Mouse (Mus musculus) hindbrain, embryonic 13.5 days (tissue): ENCODE results near the gene Srsf2. TPM values are rescaled to one million over a fixed set of nuclear protein-coding genes. Genes with fewer than 3 reads are reported as not detected.
"Not testable (repeated sequence)": the region's sequence is repeated elsewhere in the genome, so short reads cannot be mapped to it uniquely, and the experiment has no call there.

Source experiments
- ATAC-seq: fragments of 200-750 bp; cut with Nextera tagmentation; 2 replicates; pipeline ENCODE4 v1.8.0; 2017; ENCODE audit warnings: moderate TSS enrichment; ENCODE audit not compliant: low FRiP score
- H3K27ac ChIP-seq: fragments of 300-500 bp; sonication (generic); 2 replicates; pipeline ENCODE4 v1.5.1; 2015; ENCODE audit warnings: inconsistent platforms, mild to moderate bottlenecking, moderate library complexity
- H3K27me3 ChIP-seq: fragments of 300-500 bp; sonication (generic); 2 replicates; pipeline ENCODE4 v1.6.1; 2015; ENCODE audit warnings: mild to moderate bottlenecking, inconsistent platforms
- H3K36me3 ChIP-seq: fragments of 300-500 bp; sonication (generic); 2 replicates; pipeline ENCODE4 v1.6.1; 2015; ENCODE audit warnings: mild to moderate bottlenecking, inconsistent platforms
- H3K4me1 ChIP-seq: fragments of 300-500 bp; sonication (generic); replicated peaks from 2 replicates; pipeline ENCODE4 v1.6.1; 2015; ENCODE audit warnings: inconsistent platforms
- H3K4me2 ChIP-seq: fragments of 300-500 bp; sonication (generic); 2 replicates; pipeline ENCODE4 v1.6.1; 2015; ENCODE audit warnings: inconsistent platforms, mild to moderate bottlenecking, moderate library complexity
- H3K4me3 ChIP-seq: fragments of 300-500 bp; sonication (generic); 2 replicates; pipeline ENCODE4 v1.5.1; 2015; ENCODE audit warnings: mild to moderate bottlenecking, inconsistent platforms
- H3K9ac ChIP-seq: fragments of 300-500 bp; sonication (generic); 2 replicates; pipeline ENCODE4 v1.6.1; 2015; ENCODE audit warnings: mild to moderate bottlenecking, inconsistent platforms
- H3K9me3 ChIP-seq: fragments of 300-500 bp; sonication (generic); 2 replicates; pipeline ENCODE4 v1.6.1; 2016; ENCODE audit warnings: inconsistent platforms
- WGBS: fragments of 180-500 bp; shearing (Covaris S2); methylation state at CpG from one replicate; pipeline ENCODE4 v1.1.7; 2015; 5-methylcytosine and 5-hydroxymethylcytosine counted together
- polyA plus RNA-seq: library from polyadenylated mRNA; unstranded; fragments of >200 nt; fragmentation: Nextera tagmentation; extraction: Ambion mirVana; gene quantifications from 2 replicates; pipeline ENCODE4 v1.2.1, GENCODE M21; 2015

Gene Srsf2
- polyA plus RNA-seq, 1 experiment from 2014 or later: 588 TPM

DNA sequence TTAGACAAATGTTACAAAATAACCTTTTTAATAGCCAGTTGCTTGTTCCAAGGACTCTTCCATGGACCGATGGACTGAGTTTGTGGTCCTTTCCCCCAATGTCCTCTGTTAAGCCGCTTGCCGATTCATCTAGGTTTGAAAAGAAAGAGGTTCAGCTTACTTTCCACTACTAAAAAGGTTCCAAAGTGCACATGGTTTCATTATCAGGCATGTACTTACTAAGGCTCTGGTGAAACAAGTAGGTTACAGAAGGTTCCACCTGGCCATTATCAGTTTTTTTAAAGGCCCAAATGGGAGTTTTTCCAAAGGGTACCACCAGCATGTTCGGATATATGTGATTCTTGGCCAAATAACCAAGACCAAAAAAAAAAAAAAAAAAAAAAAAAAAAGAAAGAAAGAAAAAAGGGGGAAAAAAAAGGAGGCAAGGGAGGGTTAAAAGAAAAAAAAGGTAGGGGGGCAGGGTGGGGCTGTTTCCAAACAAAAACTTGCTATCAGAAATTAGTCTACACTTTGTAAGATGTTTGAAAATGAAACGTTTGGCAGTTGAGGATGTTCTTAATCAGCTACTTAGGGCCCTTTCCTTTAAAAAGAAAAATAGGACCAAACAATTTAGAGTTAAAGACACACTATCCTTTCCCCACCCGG lies 1.9 kb downstream of the Srsf2 start:
- Histone ChIP-seq H3K4me1 (peaks cover 40% of the 10 kb centered on the region), H3K4me2 (peak overlapping the region; percentile 94), H3K27me3 (no peaks in the 10 kb centered on the region), H3K36me3 (peaks cover 31% of the 10 kb centered on the region), H3K9ac (peak overlapping the region; percentile 97), H3K27ac (0 out of 2 replicates have a peak overlapping the region, but pooled peaks have one; percentile 97), H3K9me3 (no peaks in the 10 kb centered on the region), H3K4me3 (peak overlapping the region; percentile 94)
- 42% methylated on average over 6 of the region's 6 CpGs for WGBS
- ATAC-seq: no peak

DNA sequence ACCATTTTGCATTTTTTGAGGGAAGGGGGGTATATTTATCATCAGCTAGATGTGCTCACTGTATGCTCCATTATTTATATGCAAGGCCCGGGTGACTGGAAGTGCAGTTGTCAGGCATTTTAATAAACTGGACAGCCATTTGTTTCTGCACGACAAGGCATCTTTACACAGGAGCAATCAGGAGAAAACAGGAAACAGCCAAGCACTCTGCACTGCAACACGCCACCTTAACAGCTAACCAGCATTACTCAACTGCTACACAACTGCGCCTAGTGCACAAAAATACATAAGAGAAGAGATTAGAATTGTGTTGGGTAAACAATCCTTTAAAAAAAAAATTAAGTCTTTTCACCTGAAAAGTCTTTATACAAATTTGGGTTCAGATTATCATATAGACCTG lies 2.8 kb downstream of the Srsf2 start:
- H3K9me3 ChIP-seq: no peaks in the 10 kb centered on the region
- H3K4me1 ChIP-seq: peaks cover 36% of the 10 kb centered on the region
- ATAC-seq: no peak
- WGBS: 56% methylated on average over 4 of the region's 4 CpGs
- peak overlapping the region; percentile 94 for H3K4me2 ChIP-seq
- peaks cover 31% of the 10 kb centered on the region for H3K36me3 ChIP-seq
- peak overlapping the region; percentile 94 for H3K4me3 ChIP-seq
- H3K27ac ChIP-seq: no peak overlapping the region
- peak overlapping the region; percentile 35; the same call in 1 of the 2 replicates for H3K9ac ChIP-seq
- no peaks in the 10 kb centered on the region for H3K27me3 ChIP-seq

DNA sequence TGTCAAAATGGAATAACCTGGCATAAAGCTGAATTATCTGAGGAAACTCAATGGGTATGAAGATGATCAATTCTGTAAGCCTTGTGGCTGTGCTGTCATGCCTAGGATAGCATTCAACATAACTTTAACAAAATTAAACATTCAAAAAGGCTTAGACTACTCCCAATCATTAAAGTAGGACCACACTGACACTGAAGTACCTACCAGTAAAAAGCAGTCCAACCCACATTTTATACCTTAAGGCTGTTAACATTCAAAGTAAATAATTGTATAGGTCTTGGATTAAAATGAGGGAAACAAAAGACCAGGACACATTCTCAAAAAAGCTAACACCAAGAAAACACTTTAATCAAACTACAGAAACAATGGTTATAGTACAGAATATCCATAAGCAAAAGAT lies 3.3 kb downstream of the Srsf2 start:
- Histone ChIP-seq H3K4me3 (no peak overlapping the region), H3K36me3 (peaks cover 31% of the 10 kb centered on the region), H3K4me1 (peaks cover 33% of the 10 kb centered on the region), H3K9me3 (no peaks in the 10 kb centered on the region), H3K27ac (no peak overlapping the region), H3K9ac (no peak overlapping the region), H3K4me2 (no peak overlapping the region), H3K27me3 (no peaks in the 10 kb centered on the region)
- no peak for ATAC-seq

DNA sequence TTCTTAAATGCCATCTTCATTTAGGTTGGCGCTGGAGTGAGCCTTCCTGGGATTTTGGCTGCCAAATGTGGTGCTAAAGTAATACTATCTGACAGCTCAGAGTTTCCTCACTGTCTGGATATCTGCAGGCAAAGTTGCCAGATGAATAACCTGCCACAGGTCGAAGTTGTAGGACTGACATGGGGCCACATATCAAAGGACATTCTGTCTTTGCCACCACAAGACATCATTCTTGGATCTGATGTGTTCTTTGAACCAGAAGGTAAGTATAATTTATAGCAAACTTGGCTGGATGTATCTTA lies 4.1 kb downstream of the Srsf2 start:
- not testable (repeated sequence) for H3K4me2 ChIP-seq, ATAC-seq, H3K4me3 ChIP-seq, H3K27ac ChIP-seq, H3K27me3 ChIP-seq, H3K9ac ChIP-seq, H3K9me3 ChIP-seq
- Histone ChIP-seq H3K36me3 (peaks cover 31% of the 10 kb centered on the region), H3K4me1 (peaks cover 35% of the 10 kb centered on the region)
- 79% methylated on average over 2 of the region's 2 CpGs for WGBS

DNA sequence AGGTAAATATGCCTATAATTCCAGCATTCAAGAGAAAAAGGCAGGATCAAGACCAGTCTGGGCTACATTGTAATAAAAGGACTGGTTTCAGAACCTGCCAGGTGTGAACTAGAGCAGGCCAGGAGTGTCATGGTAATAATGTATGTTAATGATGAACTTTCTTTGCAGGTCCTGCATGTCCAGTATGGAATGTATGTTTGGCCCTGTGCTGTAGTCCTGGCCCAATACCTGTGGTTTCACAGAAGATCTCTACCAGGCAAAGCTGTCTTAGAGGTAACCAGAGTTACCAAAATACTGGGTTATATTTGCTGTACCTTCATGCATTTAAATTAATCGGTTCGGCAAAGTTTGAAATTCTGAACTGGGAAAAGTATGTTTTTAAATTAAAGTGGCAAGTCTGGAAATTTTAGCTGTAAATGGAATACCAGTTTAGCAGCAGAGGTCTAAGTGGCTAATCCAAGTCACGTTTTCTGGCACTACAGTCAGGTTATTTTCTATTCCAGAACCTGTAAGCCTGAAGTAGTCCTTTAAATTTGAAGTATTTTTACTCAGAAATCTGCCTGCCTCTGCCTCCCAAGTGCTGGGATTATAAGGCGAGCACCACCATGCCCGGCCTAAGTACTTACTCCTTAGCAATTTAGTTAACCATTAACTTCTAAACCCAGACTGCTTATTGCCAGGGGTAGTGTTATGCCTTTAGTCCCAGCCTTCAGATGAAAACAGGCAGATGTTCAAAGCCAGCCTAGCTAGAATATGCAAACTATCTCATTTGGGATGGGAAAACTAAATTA lies 4.6 kb downstream of the Srsf2 start:
- no peak for ATAC-seq
- no peak overlapping the region for H3K9ac ChIP-seq
- H3K27me3 ChIP-seq: no peaks in the 10 kb centered on the region
- no peak overlapping the region for H3K4me3 ChIP-seq
- no peaks in the 10 kb centered on the region for H3K9me3 ChIP-seq
- no peak overlapping the region for H3K27ac ChIP-seq
- no peak overlapping the region for H3K4me2 ChIP-seq
- H3K4me1 ChIP-seq: peaks cover 36% of the 10 kb centered on the region
- WGBS: 82% methylated on average over 5 of the region's 5 CpGs
- peaks cover 31% of the 10 kb centered on the region for H3K36me3 ChIP-seq

DNA sequence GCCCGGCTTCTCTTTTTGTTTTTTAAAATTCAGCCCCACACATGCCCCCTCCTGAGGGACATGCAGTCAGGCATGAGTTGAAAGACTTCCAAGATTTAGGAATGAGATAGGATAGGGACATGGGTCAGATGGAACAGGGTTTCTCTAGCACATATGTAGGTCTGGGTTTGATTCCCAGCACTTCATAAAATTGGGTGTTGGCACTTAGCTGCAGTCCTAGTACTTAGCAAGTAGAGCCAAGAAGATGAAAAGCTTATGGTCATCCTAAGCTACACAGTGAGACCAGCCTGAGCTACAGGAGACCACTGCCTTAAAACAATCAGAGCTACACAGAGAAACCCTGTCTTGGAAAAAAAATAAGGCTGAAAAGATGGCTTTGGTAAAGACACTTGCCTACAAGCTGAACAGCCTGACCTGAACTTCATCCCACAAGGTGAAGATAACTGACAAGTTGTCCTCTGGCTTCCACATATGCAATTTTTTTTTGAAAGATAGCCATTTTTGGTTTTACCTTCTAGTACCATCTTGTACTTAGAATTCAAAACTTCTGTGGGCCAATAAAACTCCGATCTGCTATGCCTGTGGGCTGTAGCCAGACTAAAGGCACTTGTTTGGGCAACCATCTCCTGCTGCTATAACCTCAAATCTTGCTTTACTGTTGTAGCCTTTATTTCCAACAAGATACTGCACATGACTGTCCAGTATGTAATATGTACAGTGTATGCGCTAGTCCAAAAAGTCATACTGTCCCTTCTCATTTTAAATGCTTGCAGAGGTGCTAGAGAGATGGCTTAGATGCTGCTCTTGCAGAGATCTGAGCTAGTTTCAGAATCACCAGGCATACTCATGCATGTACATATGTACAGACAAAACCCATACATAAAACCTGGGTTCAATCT lies 5.5 kb downstream of the Srsf2 start:
- H3K27me3 ChIP-seq: no peaks in the 10 kb centered on the region

DNA sequence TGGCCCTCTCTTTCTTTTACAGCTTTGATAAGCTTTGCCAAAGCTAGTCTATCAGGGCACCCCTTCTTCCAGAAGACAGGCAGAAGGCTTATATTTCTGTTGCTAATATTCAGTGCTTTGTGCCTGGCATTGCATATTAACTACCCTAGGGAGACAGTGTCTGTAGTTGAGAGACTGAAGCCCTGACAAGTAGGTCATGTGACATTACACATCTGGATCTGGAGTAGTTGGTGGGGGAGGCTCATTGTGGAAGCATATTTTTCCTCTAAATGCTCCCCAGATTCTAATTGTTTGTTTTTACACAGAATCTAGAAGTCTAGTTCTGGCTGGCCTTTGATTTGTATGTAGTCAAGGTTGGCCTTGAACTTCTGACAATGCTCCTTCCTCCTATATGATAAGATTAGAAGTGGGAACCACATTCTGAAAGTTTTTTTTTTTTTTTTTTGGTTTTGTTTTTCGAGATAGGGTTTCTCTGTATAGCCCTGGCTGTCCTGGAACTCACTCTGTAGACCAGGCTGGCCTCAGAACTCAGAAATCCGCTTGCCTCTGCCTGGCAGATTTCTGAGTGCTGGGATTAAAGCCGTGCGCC lies 6.2 kb downstream of the Srsf2 start:
- Histone ChIP-seq H3K36me3 (peaks cover 31% of the 10 kb centered on the region), H3K9me3 (no peaks in the 10 kb centered on the region), H3K4me3 (no peak overlapping the region), H3K27ac (no peak overlapping the region), H3K4me1 (peaks cover 43% of the 10 kb centered on the region), H3K27me3 (no peaks in the 10 kb centered on the region), H3K4me2 (no peak overlapping the region), H3K9ac (no peak overlapping the region)
- 80% methylated on average over 4 of the region's 4 CpGs for WGBS
- no peak for ATAC-seq

More for the DNA sequence above, 5.5 kb downstream of the Srsf2 start:
- H3K4me2 ChIP-seq: no peak overlapping the region
- peaks cover 31% of the 10 kb centered on the region for H3K36me3 ChIP-seq
- WGBS: 93% methylated on average over 3 of the region's 3 CpGs
- H3K9ac ChIP-seq: no peak overlapping the region
- H3K9me3 ChIP-seq: no peaks in the 10 kb centered on the region
- no peak overlapping the region for H3K4me3 ChIP-seq
- H3K27ac ChIP-seq: no peak overlapping the region
- H3K4me1 ChIP-seq: peaks cover 36% of the 10 kb centered on the region
- ATAC-seq: no peak

DNA sequence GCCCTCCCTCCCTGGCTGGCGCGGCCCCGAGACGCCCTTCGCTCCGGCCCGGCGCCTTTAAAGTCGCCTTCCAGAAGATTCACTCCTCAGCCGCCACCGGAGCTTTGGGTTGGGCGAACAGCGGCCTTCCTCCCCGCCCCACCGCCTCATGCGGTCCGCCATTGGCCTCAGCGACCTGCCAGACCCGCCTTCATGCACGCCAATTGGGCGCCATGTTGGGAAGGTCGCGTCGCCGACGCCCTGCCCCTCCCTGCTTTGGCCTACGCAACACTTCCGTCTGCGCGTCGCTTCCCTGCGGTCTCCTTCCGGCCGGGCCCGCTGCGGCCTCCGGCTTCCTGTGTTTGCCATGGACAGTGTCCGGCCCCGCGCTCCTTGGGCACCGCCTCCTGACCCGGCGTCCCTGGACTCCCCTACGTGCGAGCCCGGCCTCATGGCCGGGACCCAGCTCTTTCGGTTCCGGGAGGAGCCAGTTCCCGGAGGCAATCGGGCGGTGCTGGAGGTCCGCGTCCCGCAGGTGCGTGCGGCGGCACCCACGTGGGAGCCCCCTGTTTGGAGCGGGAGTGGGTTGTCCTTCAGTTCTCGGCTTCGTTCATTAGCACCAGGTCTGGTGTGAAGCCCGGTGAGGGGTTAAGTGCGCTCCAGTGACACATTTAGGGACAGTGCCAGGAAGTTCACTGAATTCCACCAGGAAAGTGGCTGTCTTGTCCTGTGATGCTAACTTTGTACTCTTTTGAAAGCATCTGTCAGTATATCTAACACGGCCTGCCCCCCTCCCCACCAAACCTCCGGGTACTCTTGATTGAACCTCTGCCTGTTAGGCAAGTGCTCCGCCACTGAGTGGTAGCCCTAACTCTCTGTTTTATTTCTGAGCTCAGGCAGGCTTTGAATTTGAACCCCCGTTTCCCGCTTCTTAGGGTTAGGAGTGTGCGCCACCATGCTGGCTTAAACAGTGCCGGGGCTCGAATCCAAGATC lies 9.3 kb downstream of the Srsf2 start, which contains the start of the genes Mettl23 and Jmjd6:
Mettl23 (plus strand) TSS at position 18 of the 973 bp plus-strand sequence.
Jmjd6 (minus strand) TSS at position 189 of the 973 bp plus-strand sequence.
- Histone ChIP-seq H3K9me3 (no peaks in the 10 kb centered on the region), H3K4me3 (peak within 1 kb of the TSS; percentile 81), H3K27me3 (no peaks in the 10 kb centered on the region), H3K4me1 (peaks cover 57% of the 10 kb centered on the region), H3K27ac (peak within 1 kb of the TSS; percentile 98), H3K36me3 (peaks cover 39% of the 10 kb centered on the region), H3K9ac (peak within 1 kb of the TSS; percentile 91), H3K4me2 (peak within 1 kb of the TSS; percentile 83)
- peak; percentile 96 for ATAC-seq
- WGBS: 1% methylated on average over 72 of the region's 72 CpGs

DNA sequence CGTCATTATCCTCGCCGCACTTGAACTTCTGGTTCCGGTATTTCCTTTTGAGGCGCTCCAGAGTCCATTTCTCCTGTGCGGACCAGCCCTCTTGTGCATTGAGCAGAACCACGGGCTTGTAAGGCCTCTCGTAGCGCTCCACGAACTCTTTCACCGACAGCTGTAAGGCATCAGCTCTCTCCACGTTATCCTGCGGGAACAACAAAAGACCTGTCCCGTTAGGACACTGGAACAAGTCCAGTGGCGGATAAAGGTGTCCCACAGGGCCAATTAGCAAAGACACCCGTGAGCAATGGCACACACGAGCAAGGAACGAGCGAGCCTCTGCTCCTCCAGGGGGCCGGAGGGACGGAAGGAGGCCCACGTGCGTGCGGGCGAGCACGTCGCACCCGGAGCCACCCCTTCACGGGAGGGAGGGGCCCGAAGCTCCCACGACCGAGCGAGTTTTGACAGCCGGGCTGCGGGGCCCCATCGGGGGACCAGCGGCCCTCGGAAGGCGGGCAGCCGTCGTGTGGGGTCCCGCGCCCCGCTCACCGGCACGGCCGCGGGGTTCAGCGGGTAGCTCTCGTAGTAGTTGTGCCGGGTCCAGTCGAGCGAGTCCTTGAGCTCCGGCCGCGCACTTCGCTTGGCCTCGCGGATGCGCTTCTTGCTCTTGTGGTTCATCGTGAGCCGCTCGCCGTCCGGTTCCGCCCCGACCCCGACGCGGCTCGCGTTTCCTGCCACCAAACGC lies 10.2 kb downstream of the Srsf2 start:
- Histone ChIP-seq H3K4me1 (peaks cover 57% of the 10 kb centered on the region), H3K4me3 (peak overlapping the region; percentile 81), H3K9ac (peak overlapping the region; percentile 91), H3K27me3 (no peaks in the 10 kb centered on the region), H3K27ac (peak overlapping the region; percentile 98), H3K36me3 (peaks cover 39% of the 10 kb centered on the region), H3K9me3 (no peaks in the 10 kb centered on the region), H3K4me2 (peak overlapping the region; percentile 83)
- ATAC-seq: peak; percentile 75
- under 1% methylated on average over 73 of the region's 73 CpGs for WGBS

DNA sequence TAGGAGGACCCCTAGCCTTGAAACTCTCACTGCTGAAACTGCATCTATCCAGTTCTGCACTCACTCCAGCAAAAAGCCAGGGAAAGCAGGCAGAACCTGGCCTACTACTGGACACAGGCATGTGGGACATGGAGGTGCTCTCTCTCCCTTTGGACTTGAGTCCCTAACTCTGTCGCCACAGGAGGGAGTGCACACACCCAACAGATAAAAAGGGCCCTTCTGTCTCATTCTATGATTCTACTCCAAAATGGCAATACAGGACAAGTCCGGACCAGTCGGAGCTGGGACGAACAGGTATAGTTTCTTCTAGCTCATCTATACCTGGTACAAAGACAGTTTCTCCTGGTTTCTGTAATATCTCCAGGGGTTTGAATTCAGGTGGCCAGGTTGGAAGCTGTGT lies 12.1 kb downstream of the Srsf2 start:
- Histone ChIP-seq H3K4me2 (peak overlapping the region; percentile 83), H3K36me3 (peaks cover 54% of the 10 kb centered on the region), H3K9ac (peak overlapping the region; percentile 91), H3K9me3 (no peaks in the 10 kb centered on the region), H3K27me3 (no peaks in the 10 kb centered on the region), H3K4me1 (peaks cover 51% of the 10 kb centered on the region), H3K4me3 (peak overlapping the region; percentile 81), H3K27ac (no peak overlapping the region)
- WGBS: 87% methylated on average over 4 of the region's 4 CpGs
- ATAC-seq: no peak
